Comparison of ENCODE assay signal across 25 mouse cellular contexts in the genomic region with DNA sequence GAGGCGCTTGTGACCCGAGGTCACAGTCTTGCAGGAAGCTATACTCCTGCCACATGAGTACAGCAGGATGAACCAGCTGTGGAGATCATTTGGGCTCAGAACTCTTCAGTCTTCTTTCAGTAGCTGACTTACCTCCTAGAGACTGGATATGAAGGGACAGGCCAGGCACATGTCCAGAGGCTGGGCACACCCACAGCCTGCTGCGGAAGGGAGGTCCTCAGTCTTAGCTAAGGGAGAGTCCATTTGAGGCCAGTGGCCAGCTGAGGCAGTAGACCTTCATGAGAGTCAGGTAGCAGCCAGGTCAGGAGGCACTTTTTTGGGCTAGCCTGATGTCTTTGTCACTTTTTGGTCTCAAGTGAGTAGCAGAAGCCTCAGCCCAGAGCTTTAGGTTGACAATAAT.
DNase-seq lines count a peak whose midpoint lies in the region; TF ChIP-seq lines count a peak whose summit lies in the region.
"Had no signal": no experiment of that assay in that cellular context is flagged by ENCODE, and none has a peak within 500 bp of the region (broad histone marks: within the 10 kb centered on the region; RNA-seq: fewer than 3 reads in every experiment).

No protein-coding gene starts in this region.

- DNase-seq in gastrocnemius, adult 18-20 months (ENCODE audit: low spot score), result peak; percentile 27
- no peak for DNase-seq in gastrocnemius, postnatal 14 days
- DNase-seq in layer of hippocampus, adult 2 months (ENCODE audit: low spot score in 2 of 2), result no peak
- no peak for DNase-seq in layer of hippocampus, adult 8-10 months (ENCODE audit: low spot score in 2 of 2)
- no peak for DNase-seq in heart, embryonic 10.5 days (ENCODE audit: low spot score)
- peak; percentile 24 for DNase-seq in yolk sac, embryonic 10.5 days (ENCODE audit: low spot score)
- DNase-seq in cerebellum, postnatal 36 days, result no peak
- DNase-seq in thymus, postnatal 0 days (ENCODE audit: low spot score), result no peak
- DNase-seq: adrenal gland, postnatal 10 days; cerebellum, adult 8-10 months; cerebellum, postnatal 25 days; gastrocnemius, postnatal 10 days; kidney, adult 9 months; kidney, postnatal 10 days; midbrain, embryonic 14.5 days; right cerebral cortex, postnatal 25 days; thymus, postnatal 25 days had no signal

- no peaks in the 10 kb centered on the region for H3K9me3 ChIP-seq in heart, embryonic 10.5 days
- H3K9me3 ChIP-seq: embryonic facial prominence, embryonic 12.5 days; limb, embryonic 13.5 days; lung, embryonic 15.5 days; megakaryocyte, embryonic 14.5 days; stomach, embryonic 15.5 days had no signal

- H3K4me1 ChIP-seq in heart, embryonic 10.5 days, result peaks cover 36% of the 10 kb centered on the region

- H3K36me3 ChIP-seq in heart, embryonic 10.5 days, result 0 out of 2 replicates have a peak, but pooled peaks cover 3% of the 10 kb centered on the region
- H3K36me3 ChIP-seq: embryonic facial prominence, embryonic 12.5 days; limb, embryonic 13.5 days; lung, embryonic 15.5 days; stomach, embryonic 15.5 days had no signal

- peaks cover 27% of the 10 kb centered on the region; the same call in 1 of the 2 replicates for H3K27me3 ChIP-seq in heart, embryonic 10.5 days (ENCODE audit: insufficient read depth, poor library complexity, severe bottlenecking)
- H3K27me3 ChIP-seq: CH12.LX; embryonic facial prominence, embryonic 12.5 days; limb, embryonic 13.5 days; lung, embryonic 15.5 days; stomach, embryonic 15.5 days had no signal

- H3K27ac ChIP-seq in layer of hippocampus, adult 2 months, result peak overlapping the region; percentile 54; the same call in 1 of the 2 replicates
- 0 out of 2 replicates have a peak overlapping the region, but pooled peaks have one; percentile 29 for H3K27ac ChIP-seq in heart, embryonic 10.5 days
- H3K27ac ChIP-seq: embryonic facial prominence, embryonic 12.5 days; hindbrain, embryonic 14.5 days; left cerebral cortex, adult 2 months; limb, embryonic 13.5 days; stomach, embryonic 15.5 days had no signal

- WGBS in heart, embryonic 10.5 days, result 80% methylated on average over 3 of the region's 3 CpGs

- TF ChIP-seq CTCF in layer of hippocampus, adult 2 months (conservative IDR thresholded peaks at IDR 0.05), result no peak

- intact Hi-C loops in gastrocnemius, postnatal 14 days (cut with DNase I; ENCODE audit: low total_unique reads), result no loop called here

- no peak overlapping the region for H3K4me3 ChIP-seq in layer of hippocampus, adult 2 months
- H3K4me3 ChIP-seq in heart, embryonic 10.5 days, result no peak overlapping the region
- H3K4me3 ChIP-seq: embryonic facial prominence, embryonic 12.5 days; left cerebral cortex, adult 2 months; limb, embryonic 13.5 days; lung, embryonic 15.5 days; megakaryocyte, embryonic 14.5 days; stomach, embryonic 15.5 days had no signal

Comparison
In these comparisons a context has a peak if more than half of its experiments do, and no peak if none do; other contexts are left out.
1. DNase-seq: peak in gastrocnemius, adult 18-20 months (single experiment) and yolk sac, embryonic 10.5 days (single experiment); none in gastrocnemius, postnatal 14 days (single experiment), layer of hippocampus, adult 2 months (0 of 2), layer of hippocampus, adult 8-10 months (0 of 2), heart, embryonic 10.5 days (single experiment), cerebellum, postnatal 36 days (0 of 2) and thymus, postnatal 0 days (single experiment).